Mouse (Mus musculus): ENCODE results near the gene Colq.

GRCm38 (mm10) chr14:31597446-31597845 lies 6.3 kb upstream of the Colq start:
- TF ChIP-seq POLR2A (IDR thresholded peaks at IDR 0.05; ENCODE audit: borderline replicate concordance, extremely low read depth, low read depth, low read length) (no peak), CTCF (IDR thresholded peaks at IDR 0.05; ENCODE audit: insufficient read depth, low read length) (no peak)

Measured in lung, adult 2 months (tissue).